Mouse (Mus musculus) MEL (cell line): ENCODE measurements at regions not wholly inside any gene's neighbourhood (a gene's known extent, or its start where the extent isn't known, plus 50 kb on each side); places are given as distances from the start of the nearest gene placed in this dataset.

Experiments used
- DNase-seq: peaks from one replicate; pipeline ENCODE4 v3.0.0; 2011; ENCODE audit warnings: low read depth, low spot score
- H3K27ac ChIP-seq: 2 replicates; pipeline ENCODE4 v1.5.1; 2012; ENCODE audit warnings: low read depth, mild to moderate bottlenecking, control low read depth, low read length, moderate library complexity; ENCODE audit not compliant: control insufficient read depth
- H3K27me3 ChIP-seq, 2 experiments: fragments of 150-350 bp in 1 of 2; sonication (generic) in 1 of 2; 2 replicates each; pipeline ENCODE4 v1.6.1; 2012; ENCODE audit warnings: low read length in 2 of 2, mild to moderate bottlenecking in 2 of 2, improper control_type of control experiment in 1 of 2, moderate library complexity in 1 of 2; ENCODE audit not compliant: insufficient read depth in 2 of 2, control insufficient read depth in 1 of 2
- H3K36me3 ChIP-seq, 2 experiments: 2 replicates each; pipeline ENCODE4 v1.6.1; 2012 to 2014; ENCODE audit warnings: low read length in 2 of 2, improper control_type of control experiment in 1 of 2, inconsistent platforms in 1 of 2, mild to moderate bottlenecking in 1 of 2; ENCODE audit not compliant: insufficient read depth in 2 of 2, control insufficient read depth in 1 of 2
- H3K4me1 ChIP-seq, 2 experiments: fragments of 150-350 bp in 1 of 2; sonication (generic) in 1 of 2; 2 replicates each; pipeline ENCODE4 v1.6.1; 2012; ENCODE audit warnings: low read length in 2 of 2, improper control_type of control experiment in 1 of 2, mild to moderate bottlenecking in 1 of 2; ENCODE audit not compliant: insufficient read depth in 2 of 2, control insufficient read depth in 1 of 2
- H3K4me3 ChIP-seq, 2 experiments: fragments of 150-350 bp in 1 of 2; sonication (generic) in 1 of 2; 2 replicates each; pipeline ENCODE4 v1.5.1; 2012; ENCODE audit warnings: low read depth in 2 of 2, low read length in 2 of 2, mild to moderate bottlenecking in 2 of 2, moderate library complexity in 2 of 2, control low read depth in 1 of 2, improper control_type of control experiment in 1 of 2; ENCODE audit not compliant: control insufficient read depth in 1 of 2, insufficient read depth in 1 of 2
- H3K79me2 ChIP-seq: 2 replicates; pipeline ENCODE4 v1.6.1; 2012; ENCODE audit warnings: mild to moderate bottlenecking, low read length, moderate library complexity; ENCODE audit not compliant: control insufficient read depth, poor library complexity, insufficient read depth
- H3K9ac ChIP-seq: 2 replicates; pipeline ENCODE4 v1.6.1; 2012; ENCODE audit warnings: low read depth, mild to moderate bottlenecking, control low read depth, low read length, moderate library complexity; ENCODE audit not compliant: control insufficient read depth, poor library complexity, severe bottlenecking
- H3K9me3 ChIP-seq: fragments of 150-350 bp; sonication (generic); replicated peaks from 2 replicates; pipeline ENCODE4 v1.6.1; 2012; ENCODE audit warnings: mild to moderate bottlenecking, low read length, improper control_type of control experiment, moderate library complexity; ENCODE audit not compliant: insufficient read depth
- BHLHE40 ChIP-seq: IDR thresholded peaks from 2 replicates; pipeline ENCODE4 v1.6.1; 2012; ENCODE audit warnings: low read depth, mild to moderate bottlenecking, inconsistent platforms, low read length, improper control_type of control experiment, borderline replicate concordance
- CHD1 ChIP-seq: IDR thresholded peaks from 2 replicates; pipeline ENCODE4 v1.6.1; 2012; ENCODE audit warnings: low read depth, mild to moderate bottlenecking, inconsistent platforms, low read length, improper control_type of control experiment
- CHD2 ChIP-seq: IDR thresholded peaks from 2 replicates; pipeline ENCODE4 v1.6.1; 2011; ENCODE audit warnings: low read length, improper control_type of control experiment
- E2F4 ChIP-seq: IDR thresholded peaks from 2 replicates; pipeline ENCODE4 v1.6.1; 2011; ENCODE audit warnings: low read depth, low read length, improper control_type of control experiment, borderline replicate concordance
- EP300 ChIP-seq, 2 experiments: IDR thresholded peaks; 2 replicates each; pipeline ENCODE4 v1.6.1; 2011; ENCODE audit warnings: improper control_type of control experiment in 2 of 2, low read length in 2 of 2, low read depth in 1 of 2, mild to moderate bottlenecking in 1 of 2
- ETS1 ChIP-seq: IDR thresholded peaks from 2 replicates; pipeline ENCODE4 v1.6.1; 2012; ENCODE audit warnings: low read depth, mild to moderate bottlenecking, inconsistent platforms, low read length, improper control_type of control experiment, moderate library complexity
- GATA1 ChIP-seq: IDR thresholded peaks from 2 replicates; pipeline ENCODE4 v1.6.1; 2011; ENCODE audit warnings: low read depth, low read length, improper control_type of control experiment
- JUND ChIP-seq: IDR thresholded peaks from 2 replicates; pipeline ENCODE4 v1.6.1; 2011; ENCODE audit warnings: low read depth, mild to moderate bottlenecking, improper control_type of control experiment, low read length
- MAX ChIP-seq: IDR thresholded peaks from 2 replicates; pipeline ENCODE4 v1.6.1; 2011; ENCODE audit warnings: low read length, improper control_type of control experiment
- MAZ ChIP-seq: IDR thresholded peaks from 2 replicates; pipeline ENCODE4 v1.6.1; 2012; ENCODE audit warnings: low read depth, mild to moderate bottlenecking, inconsistent platforms, low read length, improper control_type of control experiment
- MXI1 ChIP-seq: IDR thresholded peaks from 2 replicates; pipeline ENCODE4 v1.6.1; 2011; ENCODE audit warnings: mild to moderate bottlenecking, low read depth, low read length, improper control_type of control experiment
- MYC ChIP-seq: IDR thresholded peaks from 2 replicates; pipeline ENCODE4 v1.6.1; 2011; ENCODE audit warnings: low read depth, mild to moderate bottlenecking, low read length, improper control_type of control experiment, moderate library complexity
- NELFE ChIP-seq: IDR thresholded peaks from 2 replicates; pipeline ENCODE4 v1.6.1; 2011; ENCODE audit warnings: low read depth, low read length, improper control_type of control experiment
- NRF1 ChIP-seq: IDR thresholded peaks from 2 replicates; pipeline ENCODE4 v1.6.1; 2014; ENCODE audit warnings: low read depth, mild to moderate bottlenecking, inconsistent platforms, low read length, improper control_type of control experiment, moderate library complexity; ENCODE audit not compliant: poor library complexity, insufficient read depth, severe bottlenecking
- POLR2A ChIP-seq, 2 experiments: IDR thresholded peaks; 2 replicates each; pipeline ENCODE4 v1.6.1; 2011 to 2012; ENCODE audit warnings: low read length in 2 of 2, mild to moderate bottlenecking in 2 of 2, control low read depth in 1 of 2, improper control_type of control experiment in 1 of 2, low read depth in 1 of 2, moderate library complexity in 1 of 2; ENCODE audit not compliant: control insufficient read depth in 1 of 2, insufficient read depth in 1 of 2, poor library complexity in 1 of 2
- POLR2AphosphoS2 ChIP-seq: IDR thresholded peaks from 2 replicates; pipeline ENCODE4 v1.6.1; 2011; ENCODE audit warnings: low read length, improper control_type of control experiment
- SIN3A ChIP-seq: IDR thresholded peaks from 2 replicates; pipeline ENCODE4 v1.6.1; 2012; ENCODE audit warnings: low read length, improper control_type of control experiment, inconsistent platforms
- ZKSCAN1 ChIP-seq: IDR thresholded peaks from 2 replicates; pipeline ENCODE4 v1.6.1; 2012; ENCODE audit warnings: low read depth, mild to moderate bottlenecking, inconsistent platforms, low read length, improper control_type of control experiment, moderate library complexity
- ZNF384 ChIP-seq: IDR thresholded peaks from 2 replicates; pipeline ENCODE4 v1.6.1; 2012; ENCODE audit warnings: low read depth, mild to moderate bottlenecking, inconsistent platforms, low read length, improper control_type of control experiment

DNA sequence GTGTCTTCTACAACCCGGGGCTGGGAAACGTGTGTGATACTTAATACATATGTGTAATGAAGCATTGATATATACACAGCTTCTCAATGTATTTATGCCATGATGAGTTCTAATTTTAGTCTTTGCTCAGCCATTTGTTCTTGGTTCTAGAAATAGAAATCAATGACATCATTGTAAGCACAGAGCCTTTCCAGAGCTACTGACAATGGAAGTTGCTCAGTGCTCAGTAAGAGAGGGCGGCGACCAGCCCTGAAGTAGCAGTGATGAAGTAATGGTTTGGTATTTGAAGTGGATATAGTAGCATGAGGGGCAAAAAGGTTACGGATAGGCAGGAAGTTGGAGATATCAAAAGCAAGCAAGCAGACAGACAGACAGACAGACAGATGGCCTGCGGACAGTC is 173.8 kb upstream of the Atp5g3 start:
- Histone ChIP-seq H3K9ac (no peak overlapping the region), H3K4me1 (no peaks in the 10 kb centered on the region), H3K9me3 (no peaks in the 10 kb centered on the region), H3K36me3 (no peaks in the 10 kb centered on the region), H3K4me3 (no peak overlapping the region), H3K79me2 (no peaks in the 10 kb centered on the region), H3K27ac (no peak overlapping the region)
- DNase-seq = no peak
- TF ChIP-seq POLR2A (IDR thresholded peaks at IDR 0.05; ENCODE audit: control insufficient read depth in 1 of 2, insufficient read depth in 1 of 2, low read depth in 1 of 2, low read length in 2 of 2, poor library complexity in 1 of 2) = no peak
- TF ChIP-seq ETS1 = no peak
- TF ChIP-seq MAX = no peak
- TF ChIP-seq POLR2AphosphoS2 = no peak
- no peak for TF ChIP-seq MXI1
- no peak for TF ChIP-seq MYC
- no peak for TF ChIP-seq NELFE
- TF ChIP-seq EP300 (IDR thresholded peaks at IDR 0.05; ENCODE audit: low read depth in 1 of 2, low read length in 2 of 2) = no peak
- TF ChIP-seq ZKSCAN1 = no peak
- TF ChIP-seq MAZ = no peak
- TF ChIP-seq BHLHE40 = no peak
- TF ChIP-seq GATA1 = no peak
- TF ChIP-seq SIN3A = no peak
- TF ChIP-seq CHD1 = no peak
- no peak for TF ChIP-seq NRF1
- TF ChIP-seq E2F4 = no peak
- no peak for TF ChIP-seq JUND
- TF ChIP-seq, all 39 proteins: peak for 0
- peaks cover 9 to 25% of the 10 kb centered on the region in 2 experiments for H3K27me3 ChIP-seq

GRCm38 (mm10) chr2:74076774-74077173 is 165.6 kb upstream of the Atp5g3 start:
- no peak for DNase-seq
- no peak overlapping the region for H3K9ac ChIP-seq
- H3K4me1 ChIP-seq = no peaks in the 10 kb centered on the region
- H3K79me2 ChIP-seq = no peaks in the 10 kb centered on the region
- H3K36me3 ChIP-seq = no peaks in the 10 kb centered on the region
- H3K27me3 ChIP-seq = peaks cover 13 to 34% of the 10 kb centered on the region in 2 experiments
- no peak overlapping the region for H3K27ac ChIP-seq
- TF ChIP-seq ZNF384 (no peak), CHD2 (no peak)
- H3K4me3 ChIP-seq = no peak overlapping the region
- no peaks in the 10 kb centered on the region for H3K9me3 ChIP-seq
